Mouse (Mus musculus): ENCODE measurements around the gene Trio.

Trio gene

GRCm38 (mm10) chr15:27992596-27992995 is 33.1 kb downstream of the Trio start:
- no peak for DNase-seq (ENCODE audit: extremely low read depth, low read depth)

GRCm38 (mm10) chr15:27991892-27992593 is 33.6 kb downstream of the Trio start:
- DNase-seq (ENCODE audit: extremely low read depth, low read depth) = no peak

- no peak for DNase-seq (ENCODE audit: extremely low read depth, low read depth)
Measured at GRCm38 (mm10) chr15:27991066-27991701, 34.5 kb downstream of the Trio start.

- no peak for DNase-seq (ENCODE audit: extremely low read depth, low read depth)
Measured at GRCm38 (mm10) chr15:27987979-27988378, 37.7 kb downstream of the Trio start.

GRCm38 (mm10) chr15:27984881-27985280 is 40.8 kb downstream of the Trio start:
- no peak for DNase-seq (ENCODE audit: extremely low read depth, low read depth)

GRCm38 (mm10) chr15:27981764-27982500 is 43.7 kb downstream of the Trio start:
- no peak for DNase-seq (ENCODE audit: extremely low read depth, low read depth)

GRCm38 (mm10) chr15:27981258-27981657 is 44.4 kb downstream of the Trio start:
- DNase-seq (ENCODE audit: extremely low read depth, low read depth) = no peak

GRCm38 (mm10) chr15:27980436-27980835 is 45.2 kb downstream of the Trio start:
- DNase-seq (ENCODE audit: extremely low read depth, low read depth) = no peak

- no peak for DNase-seq (ENCODE audit: extremely low read depth, low read depth)
Measured at GRCm38 (mm10) chr15:27976950-27977349, 48.7 kb downstream of the Trio start.

GRCm38 (mm10) chr15:27976366-27976765 is 49.3 kb downstream of the Trio start:
- no peak for DNase-seq (ENCODE audit: extremely low read depth, low read depth)

GRCm38 (mm10) chr15:27974637-27975036 is 51.0 kb downstream of the Trio start:
- DNase-seq (ENCODE audit: extremely low read depth, low read depth) = no peak

- no peak for DNase-seq (ENCODE audit: extremely low read depth, low read depth)
Measured at GRCm38 (mm10) chr15:27968183-27968582, 57.5 kb downstream of the Trio start.

GRCm38 (mm10) chr15:27967128-27967876 is 58.3 kb downstream of the Trio start:
- DNase-seq (ENCODE audit: extremely low read depth, low read depth) = no peak

GRCm38 (mm10) chr15:27964877-27965276 is 60.8 kb downstream of the Trio start:
- DNase-seq (ENCODE audit: extremely low read depth, low read depth) = no peak

- no peak for DNase-seq (ENCODE audit: extremely low read depth, low read depth)
Measured at GRCm38 (mm10) chr15:27963506-27963905, 62.1 kb downstream of the Trio start.

- no peak for DNase-seq (ENCODE audit: extremely low read depth, low read depth)
Measured at GRCm38 (mm10) chr15:27960642-27961041, 65.0 kb downstream of the Trio start.

- DNase-seq (ENCODE audit: extremely low read depth, low read depth) = no peak
Measured at GRCm38 (mm10) chr15:27957867-27958266, 67.8 kb downstream of the Trio start.

- DNase-seq (ENCODE audit: extremely low read depth, low read depth) = no peak
Measured at GRCm38 (mm10) chr15:27955614-27956013, 70.0 kb downstream of the Trio start.

- no peak for DNase-seq (ENCODE audit: extremely low read depth, low read depth)
Measured at GRCm38 (mm10) chr15:27954356-27954755, 71.3 kb downstream of the Trio start.

- no peak for DNase-seq (ENCODE audit: extremely low read depth, low read depth)
Measured at GRCm38 (mm10) chr15:27953570-27953969, 72.1 kb downstream of the Trio start.

GRCm38 (mm10) chr15:27951195-27951594 is 74.5 kb downstream of the Trio start:
- no peak for DNase-seq (ENCODE audit: extremely low read depth, low read depth)

- no peak for DNase-seq (ENCODE audit: extremely low read depth, low read depth)
Measured at GRCm38 (mm10) chr15:27949196-27949595, 76.5 kb downstream of the Trio start.
